Mouse (Mus musculus) heart, adult 2 months (tissue): Measurements from ENCODE around the gene Tox4.
"Not testable (repeated sequence)": the region's sequence is repeated elsewhere in the genome, so short reads cannot be mapped to it uniquely, and the experiment has no call there.

Experiments used
- CTCF ChIP-seq: fragments of 200-600 bp; IDR thresholded peaks from 2 replicates; pipeline ENCODE4 v1.8.1; 2022; ENCODE audit warnings: antibody characterized with exemption, mild to moderate bottlenecking, moderate library complexity
- EP300 ChIP-seq: fragments of 200-500 bp; IDR thresholded peaks from 2 replicates; pipeline ENCODE4 v1.6.1; 2011; ENCODE audit warnings: low read depth, low read length, control low read depth; ENCODE audit not compliant: insufficient read depth
- POLR2A ChIP-seq: fragments of 200-500 bp; IDR thresholded peaks from 2 replicates; pipeline ENCODE4 v1.6.1; 2011; ENCODE audit warnings: mild to moderate bottlenecking, low read depth, low read length, control low read depth; ENCODE audit not compliant: insufficient read depth

- TF ChIP-seq POLR2A, EP300, CTCF: not testable (repeated sequence)
These were observed 24.6 kb downstream of the Tox4 start for GRCm38 (mm10) chr14:52303517-52303916.
